Mouse (Mus musculus) MEL (cell line): ENCODE results near the gene Cabp2. TPM values are rescaled to one million over a fixed set of nuclear protein-coding genes. Genes with fewer than 3 reads are reported as not detected.
"Not testable (repeated sequence)": the region's sequence is repeated elsewhere in the genome, so short reads cannot be mapped to it uniquely, and the experiment has no call there.

Experiments used
- DNase-seq: peaks from one replicate; pipeline ENCODE4 v3.0.0; 2011; ENCODE audit warnings: low read depth, low spot score
- H3K27ac ChIP-seq: 2 replicates; pipeline ENCODE4 v1.5.1; 2012; ENCODE audit warnings: low read depth, mild to moderate bottlenecking, control low read depth, low read length, moderate library complexity; ENCODE audit not compliant: control insufficient read depth
- H3K27me3 ChIP-seq, 2 experiments: fragments of 150-350 bp in 1 of 2; sonication (generic) in 1 of 2; 2 replicates each; pipeline ENCODE4 v1.6.1; 2012; ENCODE audit warnings: low read length in 2 of 2, mild to moderate bottlenecking in 2 of 2, improper control_type of control experiment in 1 of 2, moderate library complexity in 1 of 2; ENCODE audit not compliant: insufficient read depth in 2 of 2, control insufficient read depth in 1 of 2
- H3K36me3 ChIP-seq, 2 experiments: 2 replicates each; pipeline ENCODE4 v1.6.1; 2012 to 2014; ENCODE audit warnings: low read length in 2 of 2, improper control_type of control experiment in 1 of 2, inconsistent platforms in 1 of 2, mild to moderate bottlenecking in 1 of 2; ENCODE audit not compliant: insufficient read depth in 2 of 2, control insufficient read depth in 1 of 2
- H3K4me1 ChIP-seq, 2 experiments: fragments of 150-350 bp in 1 of 2; sonication (generic) in 1 of 2; 2 replicates each; pipeline ENCODE4 v1.6.1; 2012; ENCODE audit warnings: low read length in 2 of 2, improper control_type of control experiment in 1 of 2, mild to moderate bottlenecking in 1 of 2; ENCODE audit not compliant: insufficient read depth in 2 of 2, control insufficient read depth in 1 of 2
- H3K4me3 ChIP-seq, 2 experiments: fragments of 150-350 bp in 1 of 2; sonication (generic) in 1 of 2; 2 replicates each; pipeline ENCODE4 v1.5.1; 2012; ENCODE audit warnings: low read depth in 2 of 2, low read length in 2 of 2, mild to moderate bottlenecking in 2 of 2, moderate library complexity in 2 of 2, control low read depth in 1 of 2, improper control_type of control experiment in 1 of 2; ENCODE audit not compliant: control insufficient read depth in 1 of 2, insufficient read depth in 1 of 2
- H3K79me2 ChIP-seq: 2 replicates; pipeline ENCODE4 v1.6.1; 2012; ENCODE audit warnings: mild to moderate bottlenecking, low read length, moderate library complexity; ENCODE audit not compliant: control insufficient read depth, poor library complexity, insufficient read depth
- H3K9ac ChIP-seq: 2 replicates; pipeline ENCODE4 v1.6.1; 2012; ENCODE audit warnings: low read depth, mild to moderate bottlenecking, control low read depth, low read length, moderate library complexity; ENCODE audit not compliant: control insufficient read depth, poor library complexity, severe bottlenecking
- H3K9me3 ChIP-seq: fragments of 150-350 bp; sonication (generic); replicated peaks from 2 replicates; pipeline ENCODE4 v1.6.1; 2012; ENCODE audit warnings: mild to moderate bottlenecking, low read length, improper control_type of control experiment, moderate library complexity; ENCODE audit not compliant: insufficient read depth
- BHLHE40 ChIP-seq: IDR thresholded peaks from 2 replicates; pipeline ENCODE4 v1.6.1; 2012; ENCODE audit warnings: low read depth, mild to moderate bottlenecking, inconsistent platforms, low read length, improper control_type of control experiment, borderline replicate concordance
- CHD2 ChIP-seq: IDR thresholded peaks from 2 replicates; pipeline ENCODE4 v1.6.1; 2011; ENCODE audit warnings: low read length, improper control_type of control experiment
- E2F4 ChIP-seq: IDR thresholded peaks from 2 replicates; pipeline ENCODE4 v1.6.1; 2011; ENCODE audit warnings: low read depth, low read length, improper control_type of control experiment, borderline replicate concordance
- ELF1 ChIP-seq: IDR thresholded peaks from 2 replicates; pipeline ENCODE4 v1.6.1; 2014; ENCODE audit warnings: low read depth, mild to moderate bottlenecking, inconsistent platforms, low read length, improper control_type of control experiment, moderate library complexity
- EP300 ChIP-seq, 2 experiments: IDR thresholded peaks; 2 replicates each; pipeline ENCODE4 v1.6.1; 2011; ENCODE audit warnings: improper control_type of control experiment in 2 of 2, low read length in 2 of 2, low read depth in 1 of 2, mild to moderate bottlenecking in 1 of 2
- ETS1 ChIP-seq: IDR thresholded peaks from 2 replicates; pipeline ENCODE4 v1.6.1; 2012; ENCODE audit warnings: low read depth, mild to moderate bottlenecking, inconsistent platforms, low read length, improper control_type of control experiment, moderate library complexity
- GABPA ChIP-seq: IDR thresholded peaks from 2 replicates; pipeline ENCODE4 v1.6.1; 2012; ENCODE audit warnings: low read depth, mild to moderate bottlenecking, inconsistent platforms, low read length, improper control_type of control experiment, moderate library complexity
- GATA1 ChIP-seq: IDR thresholded peaks from 2 replicates; pipeline ENCODE4 v1.6.1; 2011; ENCODE audit warnings: low read depth, low read length, improper control_type of control experiment
- KAT2A ChIP-seq: conservative IDR thresholded peaks from 2 replicates; pipeline ENCODE4 v1.6.1; 2012; ENCODE audit warnings: low read depth, low read length, improper control_type of control experiment, inconsistent platforms
- MAFK ChIP-seq: IDR thresholded peaks from 2 replicates; pipeline ENCODE4 v1.6.1; 2011; ENCODE audit warnings: low read depth, mild to moderate bottlenecking, low read length, improper control_type of control experiment, borderline replicate concordance
- MAZ ChIP-seq: IDR thresholded peaks from 2 replicates; pipeline ENCODE4 v1.6.1; 2012; ENCODE audit warnings: low read depth, mild to moderate bottlenecking, inconsistent platforms, low read length, improper control_type of control experiment
- POLR2A ChIP-seq, 2 experiments: IDR thresholded peaks; 2 replicates each; pipeline ENCODE4 v1.6.1; 2011 to 2012; ENCODE audit warnings: low read length in 2 of 2, mild to moderate bottlenecking in 2 of 2, control low read depth in 1 of 2, improper control_type of control experiment in 1 of 2, low read depth in 1 of 2, moderate library complexity in 1 of 2; ENCODE audit not compliant: control insufficient read depth in 1 of 2, insufficient read depth in 1 of 2, poor library complexity in 1 of 2
- POLR2AphosphoS5 ChIP-seq: IDR thresholded peaks from 2 replicates; pipeline ENCODE4 v1.6.1; 2012; ENCODE audit warnings: low read depth, borderline replicate concordance, mild to moderate bottlenecking, inconsistent platforms, low read length, moderate library complexity, mixed read lengths
- RCOR1 ChIP-seq: IDR thresholded peaks from 2 replicates; pipeline ENCODE4 v1.6.1; 2012; ENCODE audit warnings: low read depth, mild to moderate bottlenecking, inconsistent platforms, low read length, improper control_type of control experiment
- TAL1 ChIP-seq: IDR thresholded peaks from 2 replicates; pipeline ENCODE4 v1.6.1; 2012; ENCODE audit warnings: mild to moderate bottlenecking, inconsistent platforms, low read length, moderate library complexity, mixed read lengths
- TCF12 ChIP-seq: IDR thresholded peaks from 2 replicates; pipeline ENCODE4 v1.6.1; 2014; ENCODE audit warnings: low read depth, mild to moderate bottlenecking, inconsistent platforms, low read length, improper control_type of control experiment, moderate library complexity
- polyA plus RNA-seq, 2 experiments: library from polyadenylated mRNA; stranded (reverse) in 1 of 2; unstranded in 1 of 2; fragments of >175 nt in 1 of 2; fragments of >200 nt in 1 of 2; gene quantifications; 2 replicates each; pipeline versions ENCODE4 v1.2.1 to v1.2.4; 2012; ENCODE audit warnings: low replicate concordance in 2 of 2, low read depth in 1 of 2; ENCODE audit not compliant: insufficient read length in 2 of 2, insufficient read depth in 1 of 2, missing spikeins in 1 of 2
- total RNA-seq: library from RNA; depleted of rRNA; stranded (reverse); fragments of 300-350 nt; gene quantifications from 2 replicates; pipeline ENCODE4 v1.2.3, GENCODE M21; 2012

Cabp2 gene
- total and polyA plus RNA-seq, 3 experiments: 0.14 TPM; not detected in 2

DNA sequence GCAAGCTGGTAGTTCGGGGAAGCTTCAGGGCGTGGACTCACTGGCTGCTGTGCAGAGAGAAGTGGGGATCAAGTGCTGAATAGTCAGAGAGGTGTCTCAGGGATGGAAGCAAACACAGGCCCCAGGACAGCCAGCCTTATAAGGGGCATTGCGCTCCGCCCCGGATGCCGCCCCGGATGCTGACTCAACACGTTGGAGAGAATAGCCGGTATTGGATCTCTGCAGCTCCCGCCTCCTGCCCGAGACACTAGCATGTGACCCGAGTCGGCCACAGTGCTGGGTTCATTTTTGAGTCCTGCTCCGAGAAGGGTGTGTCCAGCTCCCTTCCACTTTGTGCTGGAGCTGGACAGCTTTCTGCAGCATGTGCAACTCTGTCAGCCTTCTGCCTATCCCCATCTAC, 39.3 kb upstream of the Cabp2 start:
- no peak overlapping the region for H3K4me3 ChIP-seq
- peaks cover 0 to 8% of the 10 kb centered on the region in 2 experiments; a peak in 2 of 4 replicates for H3K36me3 ChIP-seq
- H3K9ac ChIP-seq: no peak overlapping the region
- H3K9me3 ChIP-seq: no peaks in the 10 kb centered on the region
- no peak overlapping the region for H3K27ac ChIP-seq
- H3K27me3 ChIP-seq: no peaks in the 10 kb centered on the region
- peaks cover 4% of the 10 kb centered on the region for H3K79me2 ChIP-seq
- DNase-seq: no peak
- H3K4me1 ChIP-seq: peaks cover 0 to 9% of the 10 kb centered on the region in 2 experiments; a peak in 2 of 4 replicates
- TF ChIP-seq MAZ (no peak), CHD2 (no peak), POLR2A (IDR thresholded peaks at IDR 0.05; ENCODE audit: control insufficient read depth in 1 of 2, insufficient read depth in 1 of 2, low read depth in 1 of 2, low read length in 2 of 2, poor library complexity in 1 of 2) (no peak), BHLHE40 (no peak), GABPA (no peak), RCOR1 (no peak), E2F4 (no peak), ELF1 (no peak), EP300 (IDR thresholded peaks at IDR 0.05; ENCODE audit: low read depth in 1 of 2, low read length in 2 of 2) (no peak), KAT2A (no peak), TAL1 (no peak), MAFK (no peak), POLR2AphosphoS5 (no peak)

- not testable (repeated sequence) for H3K9ac ChIP-seq, H3K36me3 ChIP-seq, H3K4me3 ChIP-seq, H3K4me1 ChIP-seq, H3K9me3 ChIP-seq, H3K27me3 ChIP-seq, H3K79me2 ChIP-seq
- TF ChIP-seq TCF12 (peak; percentile 70), GATA1 (peak; percentile 80), E2F4 (0 out of 2 replicates have a peak, but pooled peaks have one; percentile 18), ETS1 (peak; percentile 55), POLR2A (IDR thresholded peaks at IDR 0.05; ENCODE audit: control insufficient read depth in 1 of 2, insufficient read depth in 1 of 2, low read depth in 1 of 2, low read length in 2 of 2, poor library complexity in 1 of 2) (0 out of 4 replicates have a peak, but pooled peaks of 1 of the 2 experiments have one; percentile 21), TAL1 (peak; percentile 73), EP300 (IDR thresholded peaks at IDR 0.05; ENCODE audit: low read depth in 1 of 2, low read length in 2 of 2) (peak; percentile 61 to 87; a peak in 3 of 4 replicates)
- H3K27ac ChIP-seq: peak overlapping the region; percentile 86
- DNase-seq: peak; percentile 92
Measured at GRCm38 (mm10) chr19:4044109-4044508, 37.3 kb upstream of the Cabp2 start.
